Mouse (Mus musculus) MEL-GATA-1-ER (cell line): ENCODE results near the gene Neurog1.

ENCODE experiments used
- DNase-seq: peaks from one replicate; pipeline ENCODE4 v3.0.0-alpha.2; 2012; ENCODE audit warnings: low read depth; ENCODE audit errors: extremely low read depth

The Neurog1 gene

DNA sequence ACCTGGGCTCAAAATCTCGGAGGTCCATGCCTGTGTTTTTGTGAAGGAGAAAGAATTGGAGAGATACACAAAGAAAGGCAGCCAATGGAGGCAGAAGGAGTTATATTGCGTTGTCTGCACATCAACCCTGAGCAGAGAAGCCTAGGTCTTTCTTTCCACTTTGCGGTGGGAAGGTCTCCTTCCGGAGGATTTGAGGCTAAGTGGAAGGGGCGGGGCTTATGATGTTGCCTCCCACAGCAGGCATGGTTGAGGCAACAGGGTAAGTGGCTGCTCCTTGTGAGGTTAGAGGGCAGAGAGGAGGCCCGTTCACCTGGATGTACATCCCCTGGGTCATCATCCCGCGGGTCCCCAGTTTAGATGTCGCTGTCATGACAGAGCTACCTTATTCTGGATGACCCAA, 32.7 kb downstream of the Neurog1 start:
- DNase-seq: no peak

DNA sequence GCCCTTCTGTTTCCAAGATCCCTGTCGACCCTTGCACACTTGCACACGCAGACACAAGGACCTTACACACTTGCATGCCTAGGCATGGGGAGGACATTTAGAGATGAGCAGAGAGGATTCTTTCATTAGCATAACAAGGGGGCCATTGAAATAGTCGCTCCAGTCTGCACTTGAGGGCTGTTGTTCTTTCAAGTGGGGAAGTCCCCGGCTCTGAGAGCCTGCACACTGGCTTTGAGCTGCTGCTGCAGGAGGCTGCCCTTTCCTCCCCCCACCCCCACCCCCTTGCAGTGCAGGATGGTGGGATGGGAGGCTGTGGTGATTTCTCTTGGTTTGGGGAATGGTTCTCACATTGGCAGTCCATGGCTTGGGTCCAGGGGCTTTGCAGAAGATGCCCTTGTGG, 35.9 kb downstream of the Neurog1 start:
- DNase-seq: no peak

DNA sequence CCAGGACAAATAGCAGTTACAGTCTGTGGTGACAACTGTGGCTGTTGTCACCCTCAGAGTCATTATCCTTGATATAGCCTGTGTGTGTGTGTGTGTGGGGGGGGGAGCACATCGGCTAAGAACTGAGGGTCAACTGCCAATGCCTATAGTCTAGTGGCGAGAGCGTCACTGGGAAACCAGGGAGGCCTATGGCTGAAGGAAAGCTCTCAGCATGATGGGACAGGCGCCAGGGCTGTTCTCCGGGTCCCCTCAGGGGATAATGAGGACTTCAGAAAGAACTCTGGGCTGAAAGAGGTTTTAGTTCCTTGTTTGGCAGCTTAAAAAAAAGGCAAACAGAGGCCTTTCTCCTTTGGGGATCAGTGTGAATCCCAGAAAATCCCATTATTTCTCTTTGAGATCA, 37.3 kb downstream of the Neurog1 start:
- no peak for DNase-seq

DNA sequence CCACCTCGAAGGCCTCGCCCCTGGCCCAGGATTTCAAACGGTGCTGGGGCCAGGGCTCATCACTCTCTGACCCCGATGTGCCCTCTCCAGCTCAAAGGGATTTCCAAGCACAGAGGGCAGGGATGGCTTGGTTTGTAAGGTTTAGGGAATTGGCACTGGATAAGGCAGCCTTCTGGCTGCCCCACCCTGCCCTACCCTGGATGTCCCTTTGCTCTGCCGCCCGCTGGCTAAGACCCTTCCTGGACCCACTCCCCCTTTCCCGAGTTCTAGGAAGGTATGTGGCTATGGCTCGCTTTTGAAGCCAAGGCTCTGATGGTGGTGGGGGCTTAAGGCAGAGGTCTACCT, 42.9 kb downstream of the Neurog1 start:
- no peak for DNase-seq

DNA sequence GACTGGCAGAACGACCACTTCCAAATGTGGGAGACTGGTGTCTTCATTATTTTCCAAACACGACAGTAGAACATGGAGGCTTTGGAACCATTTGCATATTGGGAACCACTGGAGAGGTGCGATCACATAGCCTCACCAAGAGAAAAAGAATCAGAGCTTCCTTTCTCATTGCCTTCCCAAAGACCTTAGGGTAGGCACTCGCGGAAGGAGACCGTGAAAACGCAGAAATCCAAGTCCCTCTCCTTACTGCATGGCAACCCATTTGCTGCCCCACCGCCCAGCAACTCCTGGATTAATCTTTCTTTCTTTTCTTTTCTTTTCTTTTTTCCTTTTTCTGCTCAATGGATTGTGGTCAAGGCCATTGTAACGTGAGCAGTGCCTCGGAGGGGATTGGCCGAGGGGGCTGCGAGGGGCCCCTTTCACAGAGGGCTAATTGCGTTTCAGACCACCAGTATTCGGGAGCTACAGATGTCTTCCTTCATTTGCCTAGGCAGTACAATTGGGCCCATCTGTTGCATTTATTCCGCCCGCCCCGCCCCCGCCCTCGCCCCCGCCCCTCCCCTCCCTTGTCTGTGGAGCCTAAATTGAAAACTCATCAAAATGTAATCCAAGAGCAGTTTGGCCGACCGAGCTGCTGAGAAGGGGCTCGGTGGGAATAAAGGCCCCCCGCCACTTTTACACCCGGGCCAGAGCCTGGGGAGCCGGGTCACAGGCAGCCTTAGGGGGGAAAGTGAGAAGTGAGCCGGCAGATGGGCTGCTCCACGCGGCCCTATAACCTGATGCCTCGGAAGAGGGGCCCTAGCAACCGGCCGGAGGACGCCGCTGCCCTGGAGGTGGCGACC, 43.5 kb downstream of the Neurog1 start:
- DNase-seq: no peak
